Mouse (Mus musculus): ENCODE results near the gene Srd5a2.

DNA sequence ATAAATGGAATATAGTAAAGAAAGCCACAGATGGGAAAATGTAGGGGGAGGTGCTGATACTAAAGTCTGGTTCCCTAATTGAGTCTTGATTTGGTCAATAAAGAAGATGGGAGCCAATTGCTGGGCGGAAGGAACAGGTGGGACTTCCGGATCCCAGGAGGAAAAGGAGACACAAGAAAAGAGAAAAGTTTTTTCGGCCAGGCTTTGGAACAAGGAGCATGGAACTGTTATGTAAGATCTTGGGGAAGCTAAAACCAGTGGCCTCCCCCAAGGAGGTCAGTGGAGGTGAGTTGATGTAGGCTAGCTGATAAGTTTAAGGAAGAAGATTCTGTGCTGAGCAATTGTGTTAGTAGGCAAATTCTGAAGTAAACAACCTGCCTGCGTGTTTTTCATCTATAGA lies 56.5 kb downstream of the Srd5a2 start:
- no peak for TF ChIP-seq CTCF (IDR thresholded peaks at IDR 0.05; ENCODE audit: extremely low read depth, insufficient read depth, insufficient read length, insufficient replicate concordance)
- TF ChIP-seq POLR2A (IDR thresholded peaks at IDR 0.05; ENCODE audit: low read depth, low read length), result no peak

Data from spleen, adult 2 months (tissue).